Mouse (Mus musculus) liver, adult 2 months (tissue): ENCODE data around the gene Acot2.

Source experiments
- CTCF ChIP-seq: fragments of 200-500 bp; IDR thresholded peaks from 2 replicates; pipeline ENCODE4 v1.5.1; 2011; ENCODE audit warnings: low read depth, low read length, control low read depth
- POLR2A ChIP-seq: fragments of 200-500 bp; IDR thresholded peaks from 2 replicates; pipeline ENCODE4 v1.6.1; 2011; ENCODE audit warnings: low read length, control low read depth; ENCODE audit not compliant: insufficient read depth; ENCODE audit errors: extremely low read depth

DNA sequence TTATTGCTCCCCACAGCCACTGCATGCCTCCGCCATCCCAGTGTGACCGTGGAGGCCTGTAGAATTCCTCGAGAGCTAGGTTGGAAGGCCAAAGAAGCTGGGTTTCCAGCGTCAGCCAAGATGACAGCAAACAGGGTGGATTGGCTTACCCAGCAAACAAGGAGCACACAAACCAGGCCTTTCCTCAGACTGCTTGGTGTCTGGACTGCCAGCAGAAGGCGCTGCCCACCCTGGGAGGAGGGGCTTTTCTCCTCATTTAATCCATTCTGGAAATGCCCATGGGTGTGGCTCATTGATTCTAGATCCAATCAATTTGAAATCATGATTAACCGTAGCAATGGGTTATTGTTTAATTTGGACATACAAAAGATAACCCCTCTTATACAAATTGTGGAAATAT, 25.5 kb downstream of the Acot2 start:
- TF ChIP-seq POLR2A (no peak), CTCF (peak; percentile 33)
